Mouse (Mus musculus): Measurements from ENCODE around the gene Xkr7. TPM values are rescaled to one million over a fixed set of nuclear protein-coding genes. Genes with fewer than 3 reads are reported as not detected.

Xkr7 gene
- polyA plus RNA-seq, 1 experiment from 2014 or later: not detected

DNA sequence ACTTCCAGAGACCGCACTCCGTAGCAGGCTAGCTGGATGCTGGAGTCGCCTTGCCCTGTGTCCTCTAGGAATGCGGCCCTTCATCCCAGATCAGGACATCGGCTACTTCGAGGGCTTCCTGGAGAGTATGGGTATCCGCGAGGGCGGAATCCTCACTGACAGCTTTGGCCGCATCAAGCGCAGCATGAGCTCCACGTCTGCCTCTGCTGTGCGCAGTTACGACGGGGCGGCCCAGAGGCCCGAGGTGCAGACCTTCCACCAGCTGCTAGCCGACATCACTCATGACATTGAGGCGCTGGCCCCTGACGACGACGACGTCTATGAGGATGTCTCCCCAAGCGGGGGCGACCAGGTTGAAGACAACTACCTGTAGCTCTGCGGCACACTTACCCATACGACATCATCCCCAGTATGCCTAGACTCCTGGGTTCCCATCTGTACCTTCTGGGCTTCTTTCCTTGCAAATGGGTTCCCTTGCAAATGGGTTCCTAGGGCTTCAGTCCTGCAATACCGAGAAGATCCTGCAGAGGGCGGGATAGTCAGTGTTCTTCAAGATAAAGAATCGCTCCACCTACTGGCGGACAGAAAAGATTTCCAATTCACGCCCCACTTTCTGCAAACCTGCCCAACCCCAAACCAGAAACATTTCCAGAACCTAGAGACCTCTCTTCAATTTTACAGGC lies 49.3 kb downstream of the Xkr7 start:
- no peak for ATAC-seq
- Histone ChIP-seq H3K4me3 (ENCODE audit: low read depth, low read length) (no peak overlapping the region), H3K27me3 (replicated peaks; ENCODE audit: insufficient read depth, low read length) (no peaks in the 10 kb centered on the region), H3K36me3 (ENCODE audit: insufficient read depth, low read length) (no peaks in the 10 kb centered on the region), H3K27ac (ENCODE audit: low read length) (no peak overlapping the region), H3K4me1 (ENCODE audit: insufficient read depth, low read depth, low read length) (peaks cover 7% of the 10 kb centered on the region; the same call in 1 of the 2 replicates), H3K4me2 (replicated peaks; ENCODE audit: low read depth, low read length) (no peak overlapping the region), H3K9ac (replicated peaks; ENCODE audit: low read depth) (no peak overlapping the region), H3K9me3 (ENCODE audit: low read length) (no peaks in the 10 kb centered on the region)
- WGBS: 34% methylated on average over 32 of the region's 32 CpGs
- peak; percentile 93 for DNase-seq (ENCODE audit: low spot score)
- TF ChIP-seq CTCF (IDR thresholded peaks at IDR 0.05): peak; percentile 98
- TF ChIP-seq EP300 (IDR thresholded peaks at IDR 0.05): no peak

DNA sequence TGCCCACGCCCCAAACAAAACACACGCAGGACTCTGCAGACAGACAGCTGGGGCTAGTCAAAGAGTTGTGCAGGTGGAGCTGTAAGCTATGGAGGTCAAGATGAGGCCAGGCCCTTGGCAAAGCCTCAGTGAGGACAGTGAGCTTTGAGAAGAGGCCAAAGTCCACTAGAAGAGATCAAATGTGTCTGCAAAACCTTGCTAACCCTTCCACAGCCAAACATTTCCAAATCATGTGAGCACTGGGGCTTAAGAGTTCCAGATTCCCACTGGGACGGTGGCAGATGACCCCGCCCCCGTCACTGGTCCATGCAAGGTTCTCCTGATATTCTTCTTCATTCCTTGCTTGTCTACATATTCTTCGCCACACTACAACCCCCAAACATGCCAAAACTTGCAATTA lies 50.2 kb downstream of the Xkr7 start:
- DNase-seq (ENCODE audit: low spot score) (no peak), ATAC-seq (no peak)
- Histone ChIP-seq H3K4me1 (ENCODE audit: insufficient read depth, low read depth, low read length) (peaks cover 7% of the 10 kb centered on the region; the same call in 1 of the 2 replicates), H3K27ac (ENCODE audit: low read length) (no peak overlapping the region), H3K4me3 (ENCODE audit: low read depth, low read length) (no peak overlapping the region), H3K9me3 (ENCODE audit: low read length) (no peaks in the 10 kb centered on the region), H3K9ac (replicated peaks; ENCODE audit: low read depth) (no peak overlapping the region), H3K4me2 (replicated peaks; ENCODE audit: low read depth, low read length) (no peak overlapping the region), H3K27me3 (replicated peaks; ENCODE audit: insufficient read depth, low read length) (no peaks in the 10 kb centered on the region), H3K36me3 (ENCODE audit: insufficient read depth, low read length) (no peaks in the 10 kb centered on the region)
- WGBS: 72% methylated on average over 6 of the region's 6 CpGs
- no peak for TF ChIP-seq EP300 (IDR thresholded peaks at IDR 0.05)
- TF ChIP-seq CTCF (IDR thresholded peaks at IDR 0.05): no peak

DNA sequence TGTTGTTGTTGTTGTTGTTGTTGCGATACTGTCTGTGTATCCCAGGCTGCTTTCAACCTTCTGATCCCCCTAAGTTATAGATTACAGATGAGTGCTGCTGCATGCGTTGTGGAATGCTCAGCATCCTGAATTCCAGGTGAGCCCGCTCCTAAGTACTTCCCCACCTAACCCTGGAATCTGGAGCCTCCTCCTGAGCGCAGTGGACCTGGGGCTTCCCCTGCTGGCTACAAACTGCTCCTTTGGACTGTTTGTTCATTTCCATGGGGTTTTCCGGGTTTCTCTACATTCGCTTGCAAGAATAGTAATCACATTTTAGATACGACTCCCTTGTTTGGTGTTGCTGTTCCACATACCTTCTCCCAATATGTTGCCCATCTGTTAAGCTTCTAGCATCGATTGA lies 51.6 kb downstream of the Xkr7 start:
- no peak overlapping the region for H3K9ac ChIP-seq (replicated peaks; ENCODE audit: low read depth)
- H3K27ac ChIP-seq (ENCODE audit: low read length): peak overlapping the region; percentile 86
- TF ChIP-seq EP300 (IDR thresholded peaks at IDR 0.05) (peak; percentile 77), CTCF (IDR thresholded peaks at IDR 0.05) (peak; percentile 21; the same call in 1 of the 2 replicates)
- H3K9me3 ChIP-seq (ENCODE audit: low read length): no peaks in the 10 kb centered on the region
- DNase-seq (ENCODE audit: low spot score) (peak; percentile 64), ATAC-seq (peak; percentile 86)
- 57% methylated on average over 8 of the region's 8 CpGs for WGBS
- H3K36me3 ChIP-seq (ENCODE audit: insufficient read depth, low read length): no peaks in the 10 kb centered on the region
- H3K27me3 ChIP-seq (replicated peaks; ENCODE audit: insufficient read depth, low read length): no peaks in the 10 kb centered on the region
- H3K4me1 ChIP-seq (ENCODE audit: insufficient read depth, low read depth, low read length): peaks cover 7% of the 10 kb centered on the region; the same call in 1 of the 2 replicates
- H3K4me2 ChIP-seq (replicated peaks; ENCODE audit: low read depth, low read length): no peak overlapping the region
- no peak overlapping the region for H3K4me3 ChIP-seq (ENCODE audit: low read depth, low read length)

DNA sequence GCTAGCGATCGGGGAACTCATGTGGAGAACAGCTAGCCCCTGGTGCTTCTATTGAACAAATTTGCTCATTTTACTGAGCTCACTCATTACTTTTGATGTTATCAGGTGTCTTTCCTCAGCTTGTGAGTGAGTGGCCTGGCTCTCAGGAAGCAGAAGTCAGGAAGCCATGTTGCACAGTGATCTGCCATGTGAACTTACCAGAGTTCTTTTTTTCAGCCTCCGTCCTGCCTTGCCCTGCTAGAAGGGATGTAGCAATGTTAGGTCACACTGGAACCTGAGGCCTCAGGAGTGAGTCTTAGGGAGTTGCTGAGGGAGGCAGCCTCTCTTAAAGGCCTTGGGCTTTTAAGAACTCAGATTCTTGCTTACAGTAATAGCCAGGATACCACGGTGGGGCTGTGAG lies 52.2 kb downstream of the Xkr7 start:
- no peak overlapping the region for H3K9ac ChIP-seq (replicated peaks; ENCODE audit: low read depth)
- no peak overlapping the region for H3K4me3 ChIP-seq (ENCODE audit: low read depth, low read length)
- no peak for TF ChIP-seq CTCF (IDR thresholded peaks at IDR 0.05)
- no peak for TF ChIP-seq EP300 (IDR thresholded peaks at IDR 0.05)
- no peaks in the 10 kb centered on the region for H3K9me3 ChIP-seq (ENCODE audit: low read length)
- H3K27ac ChIP-seq (ENCODE audit: low read length): peak overlapping the region; percentile 86
- peak; percentile 30 for ATAC-seq
- H3K27me3 ChIP-seq (replicated peaks; ENCODE audit: insufficient read depth, low read length): no peaks in the 10 kb centered on the region
- H3K4me1 ChIP-seq (ENCODE audit: insufficient read depth, low read depth, low read length): peaks cover 7% of the 10 kb centered on the region; the same call in 1 of the 2 replicates
- no peaks in the 10 kb centered on the region for H3K36me3 ChIP-seq (ENCODE audit: insufficient read depth, low read length)
- WGBS: 54% methylated on average over 4 of the region's 4 CpGs
- no peak for DNase-seq (ENCODE audit: low spot score)
- H3K4me2 ChIP-seq (replicated peaks; ENCODE audit: low read depth, low read length): no peak overlapping the region

DNA sequence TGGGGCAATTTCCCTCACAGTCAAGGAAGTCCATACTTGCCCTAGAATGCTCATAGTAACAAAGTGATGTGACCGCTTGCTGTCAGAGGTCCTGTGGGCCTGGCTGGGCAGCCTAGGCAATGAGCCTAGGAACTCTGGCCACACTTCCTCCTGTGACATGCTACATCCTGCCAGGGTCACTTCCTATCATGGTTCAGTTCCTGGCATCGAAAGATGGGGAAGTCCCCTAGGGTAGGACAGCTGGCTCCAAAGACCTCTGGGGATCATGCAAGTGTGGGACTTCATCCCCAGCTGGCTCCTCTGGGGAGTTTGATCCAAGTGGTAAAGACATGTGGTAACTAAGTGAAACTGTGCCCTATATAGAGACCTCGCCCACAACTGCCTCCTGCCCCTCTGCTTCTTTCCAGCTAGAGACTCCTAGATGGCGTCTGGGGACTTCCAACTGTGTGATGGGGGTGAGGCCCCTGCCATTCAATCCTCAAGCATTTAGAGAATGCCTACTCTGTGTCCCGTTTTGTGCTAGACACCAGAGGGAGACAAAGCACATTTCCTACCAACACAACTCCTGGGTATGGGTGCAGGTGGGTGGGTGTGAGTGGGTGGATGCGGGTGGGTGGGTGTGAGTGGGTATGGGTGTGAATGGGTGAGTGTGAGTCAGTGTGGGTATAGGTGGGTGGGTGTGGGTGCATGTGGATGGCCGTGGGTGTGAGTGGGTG lies 52.8 kb downstream of the Xkr7 start:
- TF ChIP-seq CTCF (IDR thresholded peaks at IDR 0.05): peak; percentile 61
- no peak for TF ChIP-seq EP300 (IDR thresholded peaks at IDR 0.05)
- 52% methylated on average over 7 of the region's 7 CpGs for WGBS
- peak overlapping the region; percentile 86 for H3K27ac ChIP-seq (ENCODE audit: low read length)
- H3K9me3 ChIP-seq (ENCODE audit: low read length): no peaks in the 10 kb centered on the region
- DNase-seq (ENCODE audit: low spot score): peak; percentile 68
- peak; percentile 57 for ATAC-seq
- H3K4me3 ChIP-seq (ENCODE audit: low read depth, low read length): no peak overlapping the region
- no peaks in the 10 kb centered on the region for H3K27me3 ChIP-seq (replicated peaks; ENCODE audit: insufficient read depth, low read length)
- H3K36me3 ChIP-seq (ENCODE audit: insufficient read depth, low read length): no peaks in the 10 kb centered on the region
- peaks cover 7% of the 10 kb centered on the region; the same call in 1 of the 2 replicates for H3K4me1 ChIP-seq (ENCODE audit: insufficient read depth, low read depth, low read length)
- no peak overlapping the region for H3K9ac ChIP-seq (replicated peaks; ENCODE audit: low read depth)
- H3K4me2 ChIP-seq (replicated peaks; ENCODE audit: low read depth, low read length): no peak overlapping the region

DNA sequence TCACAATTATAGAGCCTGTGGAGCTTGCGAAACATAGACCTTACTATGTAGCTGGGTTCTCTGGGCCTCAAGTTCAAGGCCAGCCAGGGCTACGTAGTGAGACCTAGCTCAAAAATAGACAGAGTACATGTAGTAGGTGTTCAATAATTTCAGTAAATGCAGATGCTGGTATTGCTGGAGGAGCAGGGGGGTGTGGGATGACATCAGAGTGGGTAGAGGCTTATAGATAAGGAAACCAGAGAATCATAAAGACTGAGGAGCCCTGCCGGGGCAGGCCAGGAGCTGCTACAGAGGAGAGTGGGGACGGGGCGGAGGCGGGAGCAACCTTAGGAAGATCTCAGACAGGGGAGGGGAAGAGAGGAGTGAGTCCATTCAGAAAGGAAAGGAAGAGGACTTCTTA lies 53.9 kb downstream of the Xkr7 start:
- no peaks in the 10 kb centered on the region for H3K36me3 ChIP-seq (ENCODE audit: insufficient read depth, low read length)
- H3K4me2 ChIP-seq (replicated peaks; ENCODE audit: low read depth, low read length): no peak overlapping the region
- TF ChIP-seq CTCF (IDR thresholded peaks at IDR 0.05) (no peak), EP300 (IDR thresholded peaks at IDR 0.05) (no peak)
- no peak overlapping the region for H3K4me3 ChIP-seq (ENCODE audit: low read depth, low read length)
- H3K9me3 ChIP-seq (ENCODE audit: low read length): no peaks in the 10 kb centered on the region
- H3K27me3 ChIP-seq (replicated peaks; ENCODE audit: insufficient read depth, low read length): no peaks in the 10 kb centered on the region
- H3K27ac ChIP-seq (ENCODE audit: low read length): 0 out of 2 replicates have a peak overlapping the region, but pooled peaks have one; percentile 86
- H3K9ac ChIP-seq (replicated peaks; ENCODE audit: low read depth): no peak overlapping the region
- 86% methylated on average over 6 of the region's 6 CpGs for WGBS
- ATAC-seq (no peak), DNase-seq (ENCODE audit: low spot score) (no peak)
- peaks cover 9% of the 10 kb centered on the region; the same call in 1 of the 2 replicates for H3K4me1 ChIP-seq (ENCODE audit: insufficient read depth, low read depth, low read length)
